Mouse (Mus musculus) adrenal gland, postnatal 10 days (tissue): ENCODE results near the gene Lyplal1. TPM values are rescaled to one million over a fixed set of nuclear protein-coding genes. Genes with fewer than 3 reads are reported as not detected.

Experiments used
- DNase-seq: peaks from one replicate; pipeline ENCODE4 v3.0.0; 2021; ENCODE audit warnings: mixed read lengths
- long read RNA-seq, 2 experiments: library from polyadenylated mRNA; stranded (forward); transcript quantifications; one replicate each; pipeline ENCODE4 v2.0.0; 2021
- total RNA-seq, 2 experiments: library from RNA; stranded (reverse); gene quantifications; 2 replicates each; pipeline ENCODE4 v1.2.3; 2021

The Lyplal1 gene
- 10 to 100 TPM; 27.9 to 28.2 TPM for total RNA-seq
- long read RNA-seq, experiment 1, transcript Lyplal1-201 (5 exons, 1,578 nt), result major isoform, 44 of 54 reads
- long read RNA-seq, experiment 1, partial matches to known transcripts, result 3 of 54 reads
- long read RNA-seq, experiment 1, other reads (novel, unspliced or antisense), result 6 of 54 reads
- long read RNA-seq, experiment 2, transcript Lyplal1-201 (5 exons, 1,578 nt), result major isoform, 25 of 35 reads
- long read RNA-seq, experiment 2, partial matches to known transcripts, result 1 of 35 reads
- long read RNA-seq, experiment 2, other reads (novel, unspliced or antisense), result 7 of 35 reads

GRCm38 (mm10) chr1:186116701-186117488 is at the start of gene Lyplal1:
Gene Lyplal1 (minus strand): TSS chr1:186117310.
- DNase-seq, result peak; percentile 98

GRCm38 (mm10) chr1:186163616-186164015 is 46.5 kb upstream of the Lyplal1 start:
- DNase-seq, result no peak

- no peak for DNase-seq
Measured at GRCm38 (mm10) chr1:186163206-186163605, 46.1 kb upstream of the Lyplal1 start.

- no peak for DNase-seq
Measured at GRCm38 (mm10) chr1:186150376-186150775, 33.3 kb upstream of the Lyplal1 start.

DNA sequence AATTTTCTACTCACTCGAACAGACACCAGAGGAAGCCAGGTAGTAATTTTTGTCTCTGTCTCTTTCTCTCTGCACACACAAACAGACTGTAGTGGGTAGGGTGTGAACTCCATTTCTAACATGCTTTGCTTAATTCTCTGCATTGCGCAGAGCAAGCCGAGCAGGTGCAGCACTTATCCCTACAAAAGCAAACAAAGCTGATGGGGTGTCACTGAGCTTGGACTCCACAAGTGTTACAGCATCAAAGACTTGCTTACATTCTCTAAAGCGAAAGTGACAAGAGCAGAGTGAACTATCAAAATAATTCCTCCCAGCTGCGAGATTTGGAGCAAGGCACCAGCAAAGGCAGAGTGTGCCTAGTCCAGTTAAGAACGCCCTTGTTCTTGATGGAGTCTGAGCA is 28.3 kb upstream of the Lyplal1 start:
- DNase-seq, result no peak

- DNase-seq, result no peak
Measured at GRCm38 (mm10) chr1:186140191-186140590, 23.1 kb upstream of the Lyplal1 start.

DNA sequence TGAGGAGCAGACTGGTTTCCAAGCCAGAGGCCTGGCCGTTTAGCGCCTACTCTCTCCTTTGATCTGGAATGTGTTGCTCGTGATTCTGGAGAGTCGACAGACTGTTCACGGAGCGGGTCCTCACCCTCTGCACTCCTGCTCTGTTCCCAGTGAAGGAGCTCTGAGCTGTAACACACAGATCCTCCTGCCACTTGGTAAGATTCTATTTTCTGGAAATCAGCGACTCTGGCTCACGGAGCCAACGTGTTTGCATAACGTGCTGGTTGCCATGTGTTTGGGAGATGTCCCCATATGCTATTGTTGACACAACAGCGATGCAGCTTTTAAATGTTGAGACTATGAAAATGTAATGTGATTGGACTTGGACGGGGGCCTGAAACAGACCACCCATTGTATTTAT is 20.8 kb upstream of the Lyplal1 start:
- DNase-seq, result no peak

DNA sequence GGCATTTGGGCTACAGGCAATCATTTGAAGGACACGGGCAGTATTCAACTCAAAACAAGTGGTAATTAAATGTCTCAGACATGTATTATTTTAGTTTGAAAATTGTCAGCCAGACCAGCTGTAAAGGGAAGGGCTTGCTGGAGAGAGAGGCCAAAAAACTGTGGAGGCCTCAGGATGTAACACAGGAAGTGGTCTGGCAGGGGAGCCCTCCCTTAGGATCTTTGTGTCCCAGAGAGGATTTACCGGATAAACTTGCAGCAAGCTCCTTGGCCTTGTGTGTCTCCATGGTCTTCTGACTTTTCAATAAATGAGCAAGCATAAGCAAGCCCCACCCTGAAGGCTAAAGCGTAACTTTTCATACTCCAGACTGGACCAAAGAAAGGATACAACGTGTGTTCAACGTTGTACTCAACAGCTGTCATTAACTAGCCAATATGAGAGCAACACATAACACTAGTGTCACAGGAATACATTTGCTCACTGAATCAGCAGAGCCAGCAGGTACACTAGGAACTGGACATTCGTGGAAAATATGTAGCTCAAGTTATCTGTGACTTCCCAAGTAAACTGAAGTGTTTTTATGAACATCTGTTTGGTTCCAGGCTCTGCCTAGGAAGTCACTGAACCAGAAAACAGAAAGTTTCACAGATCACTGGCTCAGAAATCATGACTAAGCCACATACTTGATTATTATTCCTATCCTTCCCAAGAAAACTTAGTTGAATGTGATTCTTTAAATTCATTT is 19.7 kb upstream of the Lyplal1 start:
- DNase-seq, result no peak

GRCm38 (mm10) chr1:186131465-186131864 is 14.4 kb upstream of the Lyplal1 start:
- DNase-seq, result no peak

DNA sequence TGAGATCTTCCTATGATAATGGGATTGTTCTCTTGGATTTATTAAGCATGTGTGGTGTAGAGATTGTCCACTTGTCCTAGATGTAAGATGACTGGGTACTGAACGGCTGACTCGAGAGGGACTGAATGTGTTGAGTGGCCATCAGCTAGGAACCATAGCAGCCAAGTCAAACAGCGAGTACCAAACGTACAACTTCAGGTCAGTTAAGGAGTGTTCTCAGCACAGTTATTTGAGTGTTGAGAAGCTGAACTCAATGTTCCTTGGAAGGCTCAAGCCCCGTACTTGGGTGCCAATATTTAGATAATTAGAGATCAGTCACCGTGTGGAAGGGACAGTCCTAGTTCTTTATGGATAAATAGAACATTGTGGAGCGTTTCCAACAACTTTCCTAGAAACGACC is 11.8 kb upstream of the Lyplal1 start:
- no peak for DNase-seq

DNA sequence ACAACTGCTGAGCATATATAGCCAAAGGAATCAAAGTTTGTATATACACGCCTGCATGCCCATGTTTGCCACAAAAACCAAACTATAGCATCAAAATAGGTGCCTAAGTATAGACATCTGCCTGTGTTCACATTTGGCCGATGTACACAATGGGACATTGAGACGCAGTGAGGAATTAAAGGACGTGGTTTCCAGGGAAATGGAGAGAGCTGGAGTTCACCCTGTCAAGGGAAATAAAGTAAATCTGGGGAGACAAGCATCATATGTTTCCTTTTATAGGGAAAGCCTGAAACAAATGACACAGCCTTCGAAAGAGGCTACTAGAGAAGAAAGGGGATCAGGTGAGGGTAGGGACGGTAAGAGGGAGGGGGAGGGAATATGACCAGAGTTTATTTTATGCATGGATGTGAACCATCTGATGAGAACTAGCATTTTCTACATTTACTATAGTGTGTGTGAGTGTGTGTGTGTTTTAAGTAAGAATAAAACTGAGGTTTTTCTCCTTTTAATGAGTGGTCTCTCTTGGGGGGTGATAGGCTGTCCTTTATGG is 9.3 kb upstream of the Lyplal1 start:
- DNase-seq, result no peak

GRCm38 (mm10) chr1:186123690-186124089 is 6.6 kb upstream of the Lyplal1 start:
- no peak for DNase-seq

DNA sequence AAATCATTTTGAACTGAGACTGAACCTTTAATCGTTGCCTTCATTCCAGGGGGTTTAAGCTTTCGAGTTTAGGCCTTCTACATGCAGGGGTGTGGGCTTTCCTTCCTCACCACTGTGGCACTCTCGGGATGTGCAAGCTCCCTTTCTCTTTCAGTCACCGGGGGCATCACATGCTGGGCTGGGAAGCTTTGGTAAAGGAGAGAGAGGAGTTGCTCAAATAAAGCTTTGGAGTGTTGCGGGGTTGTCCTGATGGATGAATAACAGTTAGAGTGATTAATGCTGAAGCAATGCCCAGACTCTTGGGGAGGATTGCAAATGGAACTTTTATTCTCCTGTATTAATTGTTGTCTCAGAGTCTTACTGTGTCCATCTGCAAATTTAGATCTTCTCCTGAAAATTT is 2.7 kb upstream of the Lyplal1 start:
- DNase-seq, result no peak

GRCm38 (mm10) chr1:186116086-186116600 is 967 bp downstream of the Lyplal1 start:
- no peak for DNase-seq

- no peak for DNase-seq
Measured at GRCm38 (mm10) chr1:186102313-186102712, 14.8 kb downstream of the Lyplal1 start.

DNA sequence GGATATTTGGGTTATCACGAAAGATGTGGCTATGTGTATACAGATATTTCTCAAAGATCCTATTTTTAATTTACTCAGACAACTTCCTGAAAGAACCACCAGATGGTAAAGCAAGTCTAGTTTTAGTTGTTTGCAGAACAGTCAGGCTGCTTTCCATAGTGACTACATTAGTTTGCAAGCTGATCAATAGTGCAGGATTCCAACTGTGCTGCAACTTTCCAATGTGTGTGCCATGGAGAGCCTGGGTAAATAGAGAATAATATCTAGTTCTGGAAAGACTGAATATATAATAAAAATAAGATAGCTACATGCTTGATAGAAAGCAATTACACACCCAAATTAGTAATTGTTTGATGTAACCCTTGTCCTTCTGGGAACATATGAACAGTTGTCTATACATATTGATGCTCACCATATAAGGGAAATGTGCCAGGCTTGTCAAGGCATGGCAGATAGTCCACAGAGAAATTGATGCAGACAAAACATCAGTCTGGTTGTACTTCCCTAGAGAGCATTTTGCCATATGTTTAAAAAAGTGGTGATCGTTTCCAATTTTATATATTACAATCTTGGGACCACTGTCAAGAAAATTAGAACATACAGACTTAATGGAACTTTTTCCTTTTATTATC is 50.7 kb downstream of the Lyplal1 start:
- no peak for DNase-seq

- no peak for DNase-seq
Measured at GRCm38 (mm10) chr1:186060041-186060440, 57.1 kb downstream of the Lyplal1 start.

- DNase-seq, result no peak
Measured at GRCm38 (mm10) chr1:186054227-186054626, 62.9 kb downstream of the Lyplal1 start.

DNA sequence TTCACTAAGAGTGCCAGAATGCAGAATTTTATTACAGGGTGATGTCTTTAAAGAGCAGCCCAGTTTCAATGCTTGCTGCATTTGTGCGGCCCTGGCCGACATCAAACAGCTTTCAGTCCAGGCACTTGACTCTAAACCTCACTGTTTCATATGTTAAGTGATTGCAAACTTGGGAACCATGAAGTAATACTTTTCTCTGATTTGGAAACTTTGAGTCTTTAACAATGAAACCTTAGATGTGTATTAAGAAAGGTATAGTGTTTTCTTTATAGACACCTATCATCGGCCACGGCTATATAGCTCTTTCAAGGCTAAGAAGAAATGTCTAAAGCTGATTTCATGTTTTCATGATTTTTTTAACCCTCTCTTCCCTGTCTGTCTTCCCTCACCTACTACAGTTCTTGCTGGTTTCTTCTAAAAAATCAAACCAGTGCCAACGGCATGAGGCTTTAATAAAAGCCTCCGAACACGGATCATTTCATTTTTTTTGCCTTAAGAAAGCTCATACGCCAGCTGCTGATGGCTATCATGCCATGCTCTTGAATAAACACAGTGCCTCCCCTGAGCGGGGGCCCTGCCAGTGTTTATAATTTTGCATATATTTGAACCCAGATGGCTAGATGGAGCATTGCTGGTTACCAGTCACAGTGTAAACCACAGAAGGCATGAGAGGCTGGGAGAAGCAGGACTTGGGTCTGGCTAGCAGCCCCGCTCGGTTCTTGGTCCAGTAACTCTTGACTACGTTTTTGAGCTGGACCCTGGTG is 63.6 kb downstream of the Lyplal1 start:
- no peak for DNase-seq

DNA sequence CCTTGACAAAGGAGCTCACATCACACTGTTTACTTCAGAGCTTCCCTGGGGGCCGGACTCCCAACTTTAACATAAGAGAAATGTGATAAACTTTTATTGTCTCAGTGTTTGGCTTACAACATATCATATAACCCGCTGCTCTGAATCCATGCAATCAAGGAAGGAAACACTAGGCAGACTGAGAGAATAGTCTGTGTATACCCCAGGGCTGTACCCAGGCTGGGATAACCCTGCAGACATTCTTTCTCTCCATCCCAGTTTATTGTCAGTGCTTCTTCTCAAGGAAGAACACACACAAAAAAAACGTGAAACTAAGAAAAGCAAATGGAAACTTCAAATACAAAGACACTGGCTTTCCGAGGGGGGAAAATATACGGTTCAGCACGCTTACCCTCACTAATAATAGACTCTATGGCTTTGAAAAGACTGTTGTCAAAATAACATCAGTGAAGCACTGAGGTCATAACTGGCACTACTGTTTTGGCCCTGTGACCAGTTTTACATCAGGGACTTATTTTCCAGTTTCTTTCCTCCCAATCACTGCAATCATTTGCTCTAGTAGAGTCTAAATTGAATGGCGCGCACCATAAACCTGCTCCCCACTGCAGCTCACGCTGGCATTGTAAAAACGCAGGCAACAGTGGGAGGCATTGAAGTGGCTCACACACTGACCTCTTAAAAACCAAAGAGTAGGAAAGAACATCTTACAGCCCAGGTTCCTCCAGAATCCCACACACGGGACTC is 73.2 kb downstream of the Lyplal1 start:
- DNase-seq, result no peak
